Mouse (Mus musculus) hindbrain, embryonic 16.5 days (tissue): ENCODE results near the gene 1110032A03Rik. TPM values are rescaled to one million over a fixed set of nuclear protein-coding genes. Genes with fewer than 3 reads are reported as not detected.

Experiments used
- ATAC-seq: fragments of 200-750 bp; cut with Nextera tagmentation; 2 replicates; pipeline ENCODE4 v1.8.0; 2017; ENCODE audit warnings: moderate TSS enrichment, moderate library complexity
- H3K27ac ChIP-seq: fragments of 300-500 bp; sonication (generic); 2 replicates; pipeline ENCODE4 v1.5.1; 2014; ENCODE audit warnings: low read depth, mild to moderate bottlenecking, control low read depth, low read length, moderate library complexity
- H3K27me3 ChIP-seq: fragments of 300-500 bp; sonication (generic); replicated peaks from 2 replicates; pipeline ENCODE4 v1.6.1; 2014; ENCODE audit warnings: low read length; ENCODE audit not compliant: control insufficient read depth, insufficient read depth
- H3K36me3 ChIP-seq: fragments of 300-500 bp; sonication (generic); 2 replicates; pipeline ENCODE4 v1.6.1; 2014; ENCODE audit warnings: mild to moderate bottlenecking, low read length, moderate library complexity, mixed read lengths; ENCODE audit not compliant: control insufficient read depth, insufficient read depth
- H3K4me1 ChIP-seq: fragments of 300-500 bp; sonication (generic); 2 replicates; pipeline ENCODE4 v1.6.1; 2014; ENCODE audit warnings: low read depth, low read length; ENCODE audit not compliant: control insufficient read depth, insufficient read depth
- H3K4me2 ChIP-seq: fragments of 300-500 bp; sonication (generic); 2 replicates; pipeline ENCODE4 v1.6.1; 2014; ENCODE audit warnings: mild to moderate bottlenecking, low read length, control low read depth, moderate library complexity
- H3K4me3 ChIP-seq: fragments of 300-500 bp; sonication (generic); 2 replicates; pipeline ENCODE4 v1.5.1; 2014; ENCODE audit warnings: mild to moderate bottlenecking, low read length, control low read depth, moderate library complexity
- H3K9ac ChIP-seq: fragments of 300-500 bp; sonication (generic); 2 replicates; pipeline ENCODE4 v1.6.1; 2014; ENCODE audit warnings: low read depth, mild to moderate bottlenecking, control low read depth, low read length, moderate library complexity
- H3K9me3 ChIP-seq: fragments of 300-500 bp; sonication (generic); 2 replicates; pipeline ENCODE4 v1.6.1; 2014; ENCODE audit warnings: mild to moderate bottlenecking, low read length, moderate library complexity; ENCODE audit not compliant: control insufficient read depth
- WGBS: fragments of 180-500 bp; shearing (Covaris S2); extraction: QIAGEN DNeasy Blood & Tissue Kit; methylation state at CpG from one replicate; pipeline ENCODE4 v1.1.7; 2014; 5-methylcytosine and 5-hydroxymethylcytosine counted together
- polyA plus RNA-seq: library from polyadenylated mRNA; unstranded; fragments of >200 nt; fragmentation: Nextera tagmentation; extraction: Ambion mirVana; gene quantifications from 2 replicates; pipeline ENCODE4 v1.2.1, GENCODE M21; 2015

1110032A03Rik gene
- polyA plus RNA-seq, 1 experiment from 2014 or later: 61.7 TPM

GRCm38 (mm10) chr9:50718878-50719277 is 56.4 kb downstream of the 1110032A03Rik start:
- ATAC-seq: no peak
- Histone ChIP-seq H3K9me3 (no peaks in the 10 kb centered on the region), H3K4me1 (peaks cover 15% of the 10 kb centered on the region), H3K4me3 (no peak overlapping the region), H3K4me2 (no peak overlapping the region), H3K27ac (no peak overlapping the region), H3K36me3 (no peaks in the 10 kb centered on the region), H3K9ac (no peak overlapping the region), H3K27me3 (no peaks in the 10 kb centered on the region)
- 81% methylated on average over 4 of the region's 4 CpGs for WGBS

- no peaks in the 10 kb centered on the region for H3K27me3 ChIP-seq
- no peak overlapping the region for H3K4me2 ChIP-seq
- H3K9ac ChIP-seq: no peak overlapping the region
- no peak for ATAC-seq
- no peaks in the 10 kb centered on the region for H3K4me1 ChIP-seq
- H3K36me3 ChIP-seq: peaks cover 6% of the 10 kb centered on the region; the same call in 1 of the 2 replicates
- WGBS: 65% methylated on average over 4 of the region's 4 CpGs
- H3K9me3 ChIP-seq: no peaks in the 10 kb centered on the region
- no peak overlapping the region for H3K27ac ChIP-seq
- no peak overlapping the region for H3K4me3 ChIP-seq
Measured at GRCm38 (mm10) chr9:50714188-50714587, 61.1 kb downstream of the 1110032A03Rik start.

Other genes starting within 250 kb of the 1110032A03Rik start
- gene Pts, start 246.8 kb downstream of the 1110032A03Rik start, polyA plus RNA-seq: 95.6 and 113 TPM in 2 replicates
- 19.3 and 21.9 TPM in 2 replicates for gene Il18, start 220.7 kb downstream of the 1110032A03Rik start, polyA plus RNA-seq
- 0.59 and 0.64 TPM in 2 replicates for gene Bco2, start 220.3 kb downstream of the 1110032A03Rik start, polyA plus RNA-seq
- 0.34 and 0.36 TPM in 2 replicates for gene Tex12, start 214.2 kb downstream of the 1110032A03Rik start, polyA plus RNA-seq
- 283 and 319 TPM in 2 replicates for gene Sdhd, start 171.7 kb downstream of the 1110032A03Rik start, polyA plus RNA-seq
- gene Timm8b, start 171.6 kb downstream of the 1110032A03Rik start, polyA plus RNA-seq: 311 and 364 TPM in 2 replicates
- gene Pih1d2, start 158.2 kb downstream of the 1110032A03Rik start, polyA plus RNA-seq: 5.2 and 7.1 TPM in 2 replicates
- 15.3 and 16.4 TPM in 2 replicates for gene Nkapd1, start 158.1 kb downstream of the 1110032A03Rik start, polyA plus RNA-seq
- 58.8 and 60.1 TPM in 2 replicates for gene Dlat, start 115.7 kb downstream of the 1110032A03Rik start, polyA plus RNA-seq
- 31.6 and 33.7 TPM in 2 replicates for gene Dixdc1, start 36.0 kb downstream of the 1110032A03Rik start, polyA plus RNA-seq
- gene 2310030G06Rik, start 29.0 kb downstream of the 1110032A03Rik start, polyA plus RNA-seq: 2.1 and 2.5 TPM in 2 replicates
- gene Cryab, start 24.2 kb downstream of the 1110032A03Rik start, polyA plus RNA-seq: 16.3 and 20.9 TPM in 2 replicates
- 1.1 and 5.2 TPM in 2 replicates for gene Hspb2, start 23.2 kb downstream of the 1110032A03Rik start, polyA plus RNA-seq
- gene Fdxacb1, start 7.3 kb downstream of the 1110032A03Rik start, polyA plus RNA-seq: 10.7 and 11.1 TPM in 2 replicates
- gene Alg9, start 501 bp downstream of the 1110032A03Rik start, polyA plus RNA-seq: 57.9 and 65.7 TPM in 2 replicates
- 41.1 and 48.1 TPM in 2 replicates for gene Ppp2r1b, start 69.8 kb upstream of the 1110032A03Rik start, polyA plus RNA-seq
- 15.9 and 17.9 TPM in 2 replicates for gene Sik2, start 233.6 kb upstream of the 1110032A03Rik start, polyA plus RNA-seq